Mouse (Mus musculus) megakaryocyte, embryonic 14.5 days (primary cell): ENCODE results near the gene Scube3.

Experiments used
- FLI1 ChIP-seq: IDR thresholded peaks from 2 replicates; pipeline ENCODE4 v1.6.1; 2012; ENCODE audit warnings: low read length, inconsistent platforms, mixed read lengths
- GATA1 ChIP-seq: IDR thresholded peaks from 3 replicates; pipeline ENCODE4 v1.6.1; 2012; ENCODE audit warnings: mixed read lengths, low read length, inconsistent platforms, borderline replicate concordance

DNA sequence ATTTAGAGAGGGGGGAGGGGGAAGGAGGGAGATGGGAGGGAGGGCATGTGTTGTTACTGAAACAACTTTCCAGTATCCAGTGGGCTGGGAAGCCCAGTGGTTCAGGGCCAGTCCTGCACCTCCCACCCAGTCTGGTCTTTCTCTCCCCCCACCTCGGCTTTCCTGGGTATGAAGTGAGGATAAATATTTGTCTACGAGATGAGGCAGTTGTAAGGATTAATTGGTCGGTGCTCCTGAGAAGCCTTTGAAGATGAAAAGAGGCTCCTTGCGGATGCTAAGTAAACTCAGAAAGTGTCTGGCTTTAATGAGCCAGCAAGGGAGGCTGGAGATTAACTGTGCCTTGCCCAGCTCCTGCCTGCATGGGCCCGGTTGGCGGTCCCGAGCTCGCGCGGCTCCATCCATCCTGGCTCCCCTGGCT lies 40.0 kb upstream of the Scube3 start:
- TF ChIP-seq GATA1 = no peak
- TF ChIP-seq FLI1 = no peak
